Mouse (Mus musculus) myocyte (in vitro differentiated cells): ENCODE measurements around the gene Cdhr3.

Experiments used
- E2F4 ChIP-seq: IDR thresholded peaks from one replicate; pipeline ENCODE4 v1.6.1; 2011; ENCODE audit warnings: mild to moderate bottlenecking, control low read depth, moderate library complexity; ENCODE audit not compliant: insufficient read depth
- MAX ChIP-seq: IDR thresholded peaks from one replicate; pipeline ENCODE4 v1.6.1; 2011; ENCODE audit warnings: low read depth, mild to moderate bottlenecking, control low read depth
- SRF ChIP-seq: IDR thresholded peaks from one replicate; pipeline ENCODE4 v1.6.1; 2011; ENCODE audit warnings: low read depth; ENCODE audit not compliant: control insufficient read depth, insufficient read length
- USF1 ChIP-seq: IDR thresholded peaks from one replicate; pipeline ENCODE4 v1.6.1; 2011; ENCODE audit warnings: low read depth, mild to moderate bottlenecking, control low read depth, moderate library complexity

- no peak for TF ChIP-seq MAX
- TF ChIP-seq USF1: no peak
- TF ChIP-seq E2F4: no peak
- TF ChIP-seq SRF: no peak
Measured at GRCm38 (mm10) chr12:33092196-33092595, 479 bp downstream of the Cdhr3 start.
